Mouse (Mus musculus) CH12F3 (cell line): Measurements from ENCODE around the gene Hsd17b14.

ENCODE experiments used
- in situ Hi-C: fragments of 300-500 bp; cut with MboI; formaldehyde crosslinking; loops from 2 replicates; pipeline ENCODE4 v1.14.3; 2020; ENCODE audit warnings: low sequenced_read_pairs

Gene Hsd17b14

GRCm38 (mm10) chr7:45565446-45565845, 10.8 kb downstream of the Hsd17b14 start:
- in situ Hi-C loops = no loop called here

GRCm38 (mm10) chr7:45567112-45567779, 12.6 kb downstream of the Hsd17b14 start:
- in situ Hi-C loops = no loop called here

- in situ Hi-C loops = no loop called here
Observed at GRCm38 (mm10) chr7:45567780-45568516, 13.3 kb downstream of the Hsd17b14 start.

- in situ Hi-C loops = no loop called here
Observed at GRCm38 (mm10) chr7:45568601-45569473, 14.1 kb downstream of the Hsd17b14 start.

- in situ Hi-C loops = no loop called here
Observed at GRCm38 (mm10) chr7:45570103-45570741, 15.5 kb downstream of the Hsd17b14 start, which contains the start of gene Bcat2. Bcat2 (plus strand) TSS chr7:45570153.

- in situ Hi-C loops = no loop called here
Observed at GRCm38 (mm10) chr7:45571966-45572365, 17.3 kb downstream of the Hsd17b14 start.

- in situ Hi-C loops = no loop called here
Observed at GRCm38 (mm10) chr7:45573954-45574353, 19.3 kb downstream of the Hsd17b14 start.

GRCm38 (mm10) chr7:45574472-45575379, 20.0 kb downstream of the Hsd17b14 start:
- in situ Hi-C loops = no loop called here

GRCm38 (mm10) chr7:45585923-45586322, 31.2 kb downstream of the Hsd17b14 start:
- in situ Hi-C loops = no loop called here

GRCm38 (mm10) chr7:45587631-45588592, 33.2 kb downstream of the Hsd17b14 start:
- in situ Hi-C loops = no loop called here

- in situ Hi-C loops = no loop called here
Observed at GRCm38 (mm10) chr7:45589173-45589572, 34.5 kb downstream of the Hsd17b14 start.

GRCm38 (mm10) chr7:45589898-45590297, 35.2 kb downstream of the Hsd17b14 start:
- in situ Hi-C loops = loop anchor here (10.0 kb wide), 1 partner anchor 95 kb away; the partner anchor contains the start of gene Ntn5

GRCm38 (mm10) chr7:45590874-45591273, 36.2 kb downstream of the Hsd17b14 start:
- in situ Hi-C loops = loop anchor here (10.0 kb wide), 1 partner anchor 94 kb away; the partner anchor contains the start of gene Ntn5

GRCm38 (mm10) chr7:45591880-45592279, 37.2 kb downstream of the Hsd17b14 start:
- in situ Hi-C loops = loop anchor here (10.0 kb wide), 1 partner anchor 93 kb away; the partner anchor contains the start of gene Ntn5

- in situ Hi-C loops = loop anchor here (10.0 kb wide), 1 partner anchor 92 kb away; the partner anchor contains the start of gene Ntn5
Observed at GRCm38 (mm10) chr7:45593118-45593815, 38.6 kb downstream of the Hsd17b14 start.

- in situ Hi-C loops = loop anchor here (10.0 kb wide), 1 partner anchor 90 kb away; the partner anchor contains the start of gene Ntn5
Observed at GRCm38 (mm10) chr7:45595176-45595575, 40.5 kb downstream of the Hsd17b14 start.

GRCm38 (mm10) chr7:45596107-45596506, 41.4 kb downstream of the Hsd17b14 start:
- in situ Hi-C loops = loop anchor here (10.0 kb wide), 1 partner anchor 89 kb away; the partner anchor contains the start of gene Ntn5
